Mouse (Mus musculus) erythroblast, embryonic 14.5 days (primary cell): ENCODE measurements around the gene Slc17a8.

Source experiments
- GATA1 ChIP-seq: IDR thresholded peaks from 2 replicates; pipeline ENCODE4 v1.6.1; 2012; ENCODE audit warnings: low read length, inconsistent platforms, mixed read lengths
- TAL1 ChIP-seq: IDR thresholded peaks from 3 replicates; pipeline ENCODE4 v1.6.1; 2012; ENCODE audit warnings: low read length, inconsistent platforms, mixed read lengths

GRCm38 (mm10) chr10:89595514-89595913, 25.5 kb downstream of the Slc17a8 start:
- TF ChIP-seq GATA1 (no peak), TAL1 (no peak)
